In genomic region chr5:106463661-106464191, GRCm38 (mm10) we compare ENCODE assay signal across 10 mouse cellular contexts. TPM values are rescaled to one million over a fixed set of nuclear protein-coding genes. Genes with fewer than 3 reads are reported as not detected.
DNase-seq lines count a peak whose midpoint lies in the region; ATAC-seq and TF ChIP-seq lines count a peak whose summit lies in the region.
"Had no signal": no experiment of that assay in that cellular context is flagged by ENCODE, and none has a peak within 500 bp of the region (broad histone marks: within the 10 kb centered on the region; RNA-seq: fewer than 3 reads in every experiment).

No protein-coding gene starts in this region.

- DNase-seq in liver, postnatal 0 days, result no peak
- DNase-seq in liver, embryonic 11.5 days (ENCODE audit: low spot score), result no peak
- DNase-seq in cerebellum, adult 11-12 months, result peak; percentile 81
- DNase-seq in forebrain, embryonic 10.5 days (ENCODE audit: extremely low spot score, low spot score), result peak; percentile 65
- DNase-seq in layer of hippocampus, postnatal 25 days (ENCODE audit: extremely low spot score in 1 of 2, low spot score in 1 of 2), result no peak
- no peak for DNase-seq in spleen, postnatal 10 days (ENCODE audit: low spot score in 2 of 2)
- DNase-seq in thymus, postnatal 36 days, result no peak
- DNase-seq: kidney, postnatal 36 days had no signal

- no peak overlapping the region for H3K27ac ChIP-seq in liver, postnatal 0 days (ENCODE audit: low read depth)
- no peak overlapping the region for H3K27ac ChIP-seq in liver, embryonic 11.5 days (ENCODE audit: low read depth, low read length)
- H3K27ac ChIP-seq in forebrain, embryonic 10.5 days, result peak overlapping the region; percentile 80; the same call in 1 of the 2 replicates
- peak overlapping the region; percentile 35; the same call in 1 of the 2 replicates for H3K27ac ChIP-seq in midbrain, embryonic 15.5 days
- H3K27ac ChIP-seq: lung, embryonic 15.5 days had no signal

- 0 out of 2 replicates have a peak, but pooled peaks have one; percentile 13 for TF ChIP-seq CTCF in liver, postnatal 0 days (IDR thresholded peaks at IDR 0.05; ENCODE audit: low read depth)

- no peaks in the 10 kb centered on the region for H3K36me3 ChIP-seq in liver, postnatal 0 days (replicated peaks; ENCODE audit: insufficient read depth, low read length)
- no peaks in the 10 kb centered on the region for H3K36me3 ChIP-seq in liver, embryonic 11.5 days (ENCODE audit: control insufficient read depth, insufficient read depth, low read length)
- no peaks in the 10 kb centered on the region for H3K36me3 ChIP-seq in forebrain, embryonic 10.5 days (replicated peaks)
- no peaks in the 10 kb centered on the region for H3K36me3 ChIP-seq in midbrain, embryonic 15.5 days (replicated peaks)
- H3K36me3 ChIP-seq: lung, embryonic 15.5 days had no signal

- H3K4me2 ChIP-seq in liver, postnatal 0 days (ENCODE audit: low read depth, low read length), result no peak overlapping the region
- H3K4me2 ChIP-seq in liver, embryonic 11.5 days, result no peak overlapping the region
- peak overlapping the region; percentile 41 for H3K4me2 ChIP-seq in midbrain, embryonic 15.5 days
- H3K4me2 ChIP-seq: lung, embryonic 15.5 days had no signal

- no peaks in the 10 kb centered on the region for H3K9me3 ChIP-seq in liver, postnatal 0 days (ENCODE audit: low read length)
- H3K9me3 ChIP-seq in liver, embryonic 11.5 days (ENCODE audit: control insufficient read depth, low read length), result no peaks in the 10 kb centered on the region
- no peaks in the 10 kb centered on the region for H3K9me3 ChIP-seq in forebrain, embryonic 10.5 days
- H3K9me3 ChIP-seq in midbrain, embryonic 15.5 days, result no peaks in the 10 kb centered on the region
- H3K9me3 ChIP-seq: lung, embryonic 15.5 days had no signal

- peaks cover 2% of the 10 kb centered on the region for H3K4me1 ChIP-seq in liver, postnatal 0 days (ENCODE audit: insufficient read depth)
- peaks cover 4% of the 10 kb centered on the region; the same call in 1 of the 2 replicates for H3K4me1 ChIP-seq in liver, embryonic 11.5 days (replicated peaks; ENCODE audit: control insufficient read depth, insufficient read depth, low read length)
- peaks cover 82% of the 10 kb centered on the region for H3K4me1 ChIP-seq in forebrain, embryonic 10.5 days
- peaks cover 42% of the 10 kb centered on the region for H3K4me1 ChIP-seq in midbrain, embryonic 15.5 days

- H3K4me3 ChIP-seq in liver, postnatal 0 days (ENCODE audit: low read depth, low read length), result no peak overlapping the region
- no peak overlapping the region for H3K4me3 ChIP-seq in liver, embryonic 11.5 days (ENCODE audit: low read depth, low read length)
- H3K4me3 ChIP-seq in forebrain, embryonic 10.5 days, result peak overlapping the region; percentile 39
- H3K4me3 ChIP-seq in midbrain, embryonic 15.5 days, result peak overlapping the region; percentile 19
- H3K4me3 ChIP-seq: lung, embryonic 15.5 days had no signal

- H3K27me3 ChIP-seq in liver, postnatal 0 days (ENCODE audit: insufficient read depth, low read length), result peaks cover 99% of the 10 kb centered on the region
- peaks cover 100% of the 10 kb centered on the region for H3K27me3 ChIP-seq in liver, embryonic 11.5 days (replicated peaks; ENCODE audit: control insufficient read depth, insufficient read depth, low read length)
- H3K27me3 ChIP-seq in forebrain, embryonic 10.5 days (ENCODE audit: poor library complexity, severe bottlenecking), result peaks cover 100% of the 10 kb centered on the region
- peaks cover 55% of the 10 kb centered on the region for H3K27me3 ChIP-seq in midbrain, embryonic 15.5 days (replicated peaks)

- no peak for TF ChIP-seq EP300 in liver, postnatal 0 days (IDR thresholded peaks at IDR 0.05; ENCODE audit: low read depth)

- no peak overlapping the region for H3K9ac ChIP-seq in liver, postnatal 0 days (replicated peaks)
- H3K9ac ChIP-seq in liver, embryonic 11.5 days (ENCODE audit: low read depth, low read length), result no peak overlapping the region
- H3K9ac ChIP-seq in midbrain, embryonic 15.5 days, result no peak overlapping the region
- H3K9ac ChIP-seq: lung, embryonic 15.5 days had no signal

- ATAC-seq in liver, postnatal 0 days, result no peak
- ATAC-seq in liver, embryonic 11.5 days (replicated peaks; ENCODE audit: low FRiP score), result no peak
- no peak for ATAC-seq in midbrain, embryonic 15.5 days (replicated peaks)

- 1% methylated on average over 25 of the region's 25 CpGs for WGBS in liver, postnatal 0 days (ENCODE audit: insufficient replicate concordance)
- 3% methylated on average over 25 of the region's 25 CpGs for WGBS in liver, embryonic 11.5 days
- WGBS in forebrain, embryonic 10.5 days, result under 1% methylated on average over 25 of the region's 25 CpGs
- 0% methylated on average over 25 of the region's 25 CpGs for WGBS in midbrain, embryonic 15.5 days

RNA-seq across cellular contexts. Expression of gene Barhl2, which starts 5.8 kb away (rescaled TPM):
- not detected in 2 replicates for polyA plus RNA-seq in liver, postnatal 0 days (2015; fragmentation: Nextera tagmentation; extraction: Ambion mirVana)
- polyA plus RNA-seq in liver, embryonic 11.5 days (2014; fragmentation: Nextera tagmentation; extraction: Ambion mirVana), result not detected in 2 replicates
- 1.3 and 2.3 TPM in 2 replicates for polyA plus RNA-seq in forebrain, embryonic 10.5 days (2016; fragmentation: Nextera tagmentation; extraction: Ambion mirVana)
- polyA plus RNA-seq in midbrain, embryonic 15.5 days (2015; fragmentation: Nextera tagmentation; extraction: Ambion mirVana), result 7.8 and 8.5 TPM in 2 replicates
- under 1 TPM; 0.12 to 0.26 TPM for total RNA-seq in layer of hippocampus, postnatal 25 days (2021)
- polyA plus RNA-seq: lung, embryonic 15.5 days had no signal

Comparison
In these comparisons a context has a peak if more than half of its experiments do, and no peak if none do; other contexts are left out.
1. DNase-seq: peak in cerebellum, adult 11-12 months (single experiment) and forebrain, embryonic 10.5 days (single experiment); none in liver, postnatal 0 days (single experiment), liver, embryonic 11.5 days (single experiment), layer of hippocampus, postnatal 25 days (0 of 2), spleen, postnatal 10 days (0 of 2) and thymus, postnatal 36 days (0 of 2).
2. H3K27ac ChIP-seq: peak in forebrain, embryonic 10.5 days (single experiment) and midbrain, embryonic 15.5 days (single experiment); none in liver, postnatal 0 days (single experiment) and liver, embryonic 11.5 days (single experiment).
3. H3K4me3 ChIP-seq: peak in forebrain, embryonic 10.5 days (single experiment) and midbrain, embryonic 15.5 days (single experiment); none in liver, postnatal 0 days (single experiment) and liver, embryonic 11.5 days (single experiment).